Mouse (Mus musculus) midbrain, embryonic 10.5 days (tissue): ENCODE measurements around the gene Gm20605. TPM values are rescaled to one million over a fixed set of nuclear protein-coding genes. Genes with fewer than 3 reads are reported as not detected.

ENCODE experiments used
- DNase-seq: peaks from one replicate; pipeline ENCODE4 v3.0.0-alpha.2; 2017; ENCODE audit warnings: low spot score
- H3K27ac ChIP-seq: fragments of 300-500 bp; sonication (generic); replicated peaks from 2 replicates; pipeline ENCODE4 v1.5.1; 2016; ENCODE audit warnings: mild to moderate bottlenecking
- H3K27me3 ChIP-seq: fragments of 300-500 bp; sonication (generic); 2 replicates; pipeline ENCODE4 v1.6.1; 2016; ENCODE audit warnings: low read depth, mild to moderate bottlenecking; ENCODE audit not compliant: poor library complexity, severe bottlenecking
- H3K36me3 ChIP-seq: fragments of 300-500 bp; sonication (generic); 2 replicates; pipeline ENCODE4 v1.6.1; 2016; ENCODE audit warnings: mild to moderate bottlenecking, moderate library complexity
- H3K4me1 ChIP-seq: fragments of 300-500 bp; sonication (generic); 2 replicates; pipeline ENCODE4 v1.6.1; 2016
- H3K4me3 ChIP-seq: fragments of 300-500 bp; sonication (generic); 2 replicates; pipeline ENCODE4 v1.5.1; 2016; ENCODE audit warnings: mild to moderate bottlenecking, moderate library complexity
- H3K9me3 ChIP-seq: fragments of 300-500 bp; sonication (generic); replicated peaks from 2 replicates; pipeline ENCODE4 v1.6.1; 2016; ENCODE audit warnings: mild to moderate bottlenecking
- WGBS: fragments of 180-500 bp; shearing (Covaris S2); methylation state at CpG from one replicate; pipeline ENCODE4 v1.1.7; 2016; 5-methylcytosine and 5-hydroxymethylcytosine counted together
- polyA plus RNA-seq: library from polyadenylated mRNA; unstranded; fragments of >200 nt; fragmentation: Nextera tagmentation; extraction: Ambion mirVana; gene quantifications from 2 replicates; pipeline ENCODE4 v1.2.1, GENCODE M21; 2016

Gene Gm20605
- polyA plus RNA-seq, 1 experiment from 2014 or later = 14.0 TPM

DNA sequence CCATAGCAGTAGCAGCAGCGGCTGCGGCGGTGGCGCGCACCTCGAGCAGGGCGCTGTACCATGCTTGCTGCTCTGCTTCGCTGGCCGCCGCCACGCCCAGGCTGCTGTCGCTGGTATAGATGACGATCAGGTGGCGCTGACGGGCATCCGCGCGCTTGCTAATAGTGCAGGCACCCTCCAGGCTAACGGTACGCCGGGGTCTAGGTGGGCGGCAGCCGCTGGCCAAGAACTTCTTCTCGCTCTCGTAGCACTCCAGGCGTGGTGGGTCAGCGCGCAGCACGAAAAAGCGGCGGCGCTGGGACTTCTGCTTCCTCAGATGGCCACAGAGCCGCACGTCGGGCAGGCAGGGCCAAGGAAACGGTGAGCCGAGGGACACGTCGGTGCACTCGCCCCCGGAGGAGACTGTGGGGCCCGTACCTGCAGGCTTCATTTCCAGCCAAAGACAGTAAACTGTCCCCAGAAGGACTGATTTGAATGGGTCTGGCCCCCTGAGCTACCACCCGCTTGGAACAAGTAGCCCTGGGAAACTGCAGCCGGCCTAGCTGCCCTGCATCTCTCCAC is 16.2 kb downstream of the Gm20605 start:
- 4% methylated on average over 44 of the region's 44 CpGs for WGBS

DNA sequence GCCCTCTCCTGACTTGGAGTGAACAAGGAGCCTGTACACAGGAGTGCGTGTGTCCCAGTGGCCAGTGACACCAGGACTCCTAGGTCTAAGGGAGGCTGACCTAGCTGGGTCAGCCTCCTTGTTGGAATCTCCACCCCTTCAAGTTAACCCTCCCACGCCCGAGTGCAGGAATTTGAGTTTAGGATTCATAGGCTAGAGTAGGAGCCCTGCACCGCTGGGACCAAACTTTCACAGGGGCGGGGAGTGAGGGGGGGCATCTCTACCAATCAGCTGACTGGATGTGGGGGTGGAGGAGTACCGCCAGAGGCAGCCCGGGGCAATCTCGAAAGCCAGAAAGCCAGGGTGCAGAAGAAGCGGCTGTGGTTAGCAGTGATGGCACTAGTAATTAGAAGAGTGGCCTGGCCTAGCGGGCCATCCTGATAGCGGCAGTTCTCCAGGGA is 16.7 kb downstream of the Gm20605 start, which contains the start of gene Irs3:
Gene Irs3 (minus strand): TSS at position 63 of the 440 bp plus-strand sequence.
- Histone ChIP-seq H3K4me1 (peaks cover 39% of the 10 kb centered on the region), H3K9me3 (no peaks in the 10 kb centered on the region), H3K4me3 (peak within 1 kb of the TSS; percentile 45), H3K27me3 (peaks cover 55% of the 10 kb centered on the region), H3K36me3 (peaks cover 22% of the 10 kb centered on the region), H3K27ac (no peak within 1 kb of the TSS)
- WGBS = 12% methylated on average over 11 of the region's 11 CpGs
- no peak for DNase-seq

More for the DNA sequence above, 16.2 kb downstream of the Gm20605 start:
- Histone ChIP-seq H3K27me3 (peaks cover 55% of the 10 kb centered on the region), H3K4me1 (peaks cover 34% of the 10 kb centered on the region), H3K4me3 (peak overlapping the region; percentile 45), H3K36me3 (peaks cover 27% of the 10 kb centered on the region), H3K9me3 (no peaks in the 10 kb centered on the region), H3K27ac (no peak overlapping the region)
- DNase-seq = peak; percentile 47

GRCm38 (mm10) chr5:137647827-137648601 is 19.0 kb downstream of the Gm20605 start:
- Histone ChIP-seq H3K27me3 (peaks cover 45% of the 10 kb centered on the region), H3K9me3 (no peaks in the 10 kb centered on the region), H3K27ac (no peak overlapping the region), H3K36me3 (peaks cover 20% of the 10 kb centered on the region), H3K4me3 (no peak overlapping the region), H3K4me1 (peaks cover 48% of the 10 kb centered on the region)
- WGBS = 80% methylated on average over 9 of the region's 9 CpGs
- DNase-seq = no peak

DNA sequence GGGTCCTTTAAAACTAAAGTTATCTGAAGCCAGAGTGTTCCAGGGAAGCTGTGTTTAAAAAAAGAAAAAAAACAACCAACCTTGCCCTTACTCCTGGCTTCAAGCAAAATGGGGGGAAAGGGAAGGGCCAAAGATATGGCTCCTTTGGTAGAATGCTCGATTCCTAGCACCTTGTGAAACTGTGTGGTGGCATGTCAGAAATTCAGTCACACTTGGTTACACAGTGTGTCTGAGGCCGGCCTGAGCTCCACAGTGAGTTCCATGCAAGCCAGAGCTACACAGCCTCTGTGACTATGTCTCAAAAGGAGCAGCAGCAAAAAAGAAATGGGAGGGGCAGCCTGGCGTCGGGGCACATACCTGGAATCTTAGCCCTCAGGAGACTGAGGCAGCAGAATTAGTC is 20.3 kb downstream of the Gm20605 start:
- Histone ChIP-seq H3K4me3 (no peak overlapping the region), H3K36me3 (peaks cover 33% of the 10 kb centered on the region), H3K4me1 (peaks cover 46% of the 10 kb centered on the region), H3K9me3 (no peaks in the 10 kb centered on the region), H3K27me3 (peaks cover 33% of the 10 kb centered on the region), H3K27ac (no peak overlapping the region)
- WGBS = 38% methylated on average over 4 of the region's 4 CpGs
- DNase-seq = no peak

GRCm38 (mm10) chr5:137649669-137650571 is 20.9 kb downstream of the Gm20605 start:
- H3K9me3 ChIP-seq = no peaks in the 10 kb centered on the region
- H3K4me1 ChIP-seq = peaks cover 41% of the 10 kb centered on the region
- peaks cover 39% of the 10 kb centered on the region for H3K36me3 ChIP-seq
- peak overlapping the region; percentile 29 for H3K27ac ChIP-seq
- peak; percentile 38 for DNase-seq
- H3K27me3 ChIP-seq = peaks cover 26% of the 10 kb centered on the region
- H3K4me3 ChIP-seq = peak overlapping the region; percentile 18
- WGBS = 10% methylated on average over 18 of the region's 18 CpGs

- WGBS = 19% methylated on average over 3 of the region's 3 CpGs
- Histone ChIP-seq H3K36me3 (peaks cover 50% of the 10 kb centered on the region), H3K4me1 (peaks cover 31% of the 10 kb centered on the region), H3K27me3 (peaks cover under 1% of the 10 kb centered on the region; the same call in 1 of the 2 replicates), H3K4me3 (no peak overlapping the region), H3K9me3 (no peaks in the 10 kb centered on the region), H3K27ac (no peak overlapping the region)
- DNase-seq = peak; percentile 68
Measured at GRCm38 (mm10) chr5:137652474-137652873, 23.5 kb downstream of the Gm20605 start.

GRCm38 (mm10) chr5:137653366-137653765 is 24.4 kb downstream of the Gm20605 start:
- WGBS = 95% methylated on average over 10 of the region's 10 CpGs
- peaks cover 55% of the 10 kb centered on the region for H3K36me3 ChIP-seq

GRCm38 (mm10) chr5:137654746-137655145 is 25.8 kb downstream of the Gm20605 start:
- Histone ChIP-seq H3K36me3 (peaks cover 69% of the 10 kb centered on the region), H3K4me3 (no peak overlapping the region), H3K27ac (no peak overlapping the region), H3K9me3 (no peaks in the 10 kb centered on the region), H3K4me1 (peaks cover 18% of the 10 kb centered on the region), H3K27me3 (no peaks in the 10 kb centered on the region)
- WGBS = 81% methylated on average over 7 of the region's 7 CpGs
- DNase-seq = no peak

More at GRCm38 (mm10) chr5:137653366-137653765, 24.4 kb downstream of the Gm20605 start:
- H3K9me3 ChIP-seq = no peaks in the 10 kb centered on the region
- H3K27me3 ChIP-seq = no peaks in the 10 kb centered on the region
- H3K4me1 ChIP-seq = peaks cover 31% of the 10 kb centered on the region
- no peak for DNase-seq
- no peak overlapping the region for H3K4me3 ChIP-seq
- H3K27ac ChIP-seq = no peak overlapping the region

- WGBS = 38% methylated on average over 6 of the region's 6 CpGs
- Histone ChIP-seq H3K9me3 (no peaks in the 10 kb centered on the region), H3K4me3 (no peak overlapping the region), H3K4me1 (no peaks in the 10 kb centered on the region), H3K27me3 (no peaks in the 10 kb centered on the region), H3K27ac (no peak overlapping the region), H3K36me3 (peaks cover 80% of the 10 kb centered on the region)
- DNase-seq = peak; percentile 55
Measured at GRCm38 (mm10) chr5:137656977-137657376, 28.0 kb downstream of the Gm20605 start.

- H3K9me3 ChIP-seq = no peaks in the 10 kb centered on the region
- no peaks in the 10 kb centered on the region for H3K4me1 ChIP-seq
- H3K4me3 ChIP-seq = no peak overlapping the region
- no peak overlapping the region for H3K27ac ChIP-seq
- peaks cover 82% of the 10 kb centered on the region for H3K36me3 ChIP-seq
- DNase-seq = no peak
- WGBS = 88% methylated on average over 6 of the region's 6 CpGs
- H3K27me3 ChIP-seq = no peaks in the 10 kb centered on the region
Measured at GRCm38 (mm10) chr5:137660064-137660688, 31.2 kb downstream of the Gm20605 start.

GRCm38 (mm10) chr5:137663057-137663456 is 34.1 kb downstream of the Gm20605 start:
- H3K36me3 ChIP-seq = peaks cover 100% of the 10 kb centered on the region
- 85% methylated on average over 9 of the region's 9 CpGs for WGBS
- H3K4me1 ChIP-seq = no peaks in the 10 kb centered on the region
- H3K4me3 ChIP-seq = no peak overlapping the region
- H3K9me3 ChIP-seq = no peaks in the 10 kb centered on the region
- H3K27ac ChIP-seq = no peak overlapping the region
- no peak for DNase-seq
- no peaks in the 10 kb centered on the region for H3K27me3 ChIP-seq

DNA sequence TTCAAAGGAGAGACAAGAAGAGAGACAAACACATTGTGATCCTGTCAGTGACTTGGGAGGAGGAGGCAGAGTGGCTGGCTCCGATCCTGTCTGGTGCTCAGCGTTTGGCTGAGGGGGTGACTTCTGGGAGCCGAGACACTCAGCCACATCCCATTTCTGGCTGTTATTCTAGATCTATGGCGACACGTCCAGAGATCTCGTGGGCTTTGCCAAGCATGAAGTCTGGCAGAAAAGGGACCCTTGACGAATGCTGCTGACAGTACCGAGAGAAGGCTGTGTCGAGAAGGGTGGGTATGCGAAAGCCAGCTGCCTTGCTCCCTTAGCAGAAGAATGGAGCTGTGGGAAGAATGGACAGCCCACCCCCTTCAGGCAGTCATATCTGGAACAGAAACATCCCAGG is 40.0 kb downstream of the Gm20605 start:
- no peak for DNase-seq
- Histone ChIP-seq H3K4me3 (no peak overlapping the region), H3K9me3 (no peaks in the 10 kb centered on the region), H3K4me1 (peaks cover 9% of the 10 kb centered on the region; the same call in 1 of the 2 replicates), H3K36me3 (peaks cover 43% of the 10 kb centered on the region), H3K27ac (no peak overlapping the region), H3K27me3 (no peaks in the 10 kb centered on the region)
- 87% methylated on average over 10 of the region's 10 CpGs for WGBS
